Mouse (Mus musculus): Measurements from ENCODE around the gene Htt. TPM values are rescaled to one million over a fixed set of nuclear protein-coding genes. Genes with fewer than 3 reads are reported as not detected.

Gene Htt
- polyA plus RNA-seq, 1 experiment from 2014 or later: 24.6 TPM

DNA sequence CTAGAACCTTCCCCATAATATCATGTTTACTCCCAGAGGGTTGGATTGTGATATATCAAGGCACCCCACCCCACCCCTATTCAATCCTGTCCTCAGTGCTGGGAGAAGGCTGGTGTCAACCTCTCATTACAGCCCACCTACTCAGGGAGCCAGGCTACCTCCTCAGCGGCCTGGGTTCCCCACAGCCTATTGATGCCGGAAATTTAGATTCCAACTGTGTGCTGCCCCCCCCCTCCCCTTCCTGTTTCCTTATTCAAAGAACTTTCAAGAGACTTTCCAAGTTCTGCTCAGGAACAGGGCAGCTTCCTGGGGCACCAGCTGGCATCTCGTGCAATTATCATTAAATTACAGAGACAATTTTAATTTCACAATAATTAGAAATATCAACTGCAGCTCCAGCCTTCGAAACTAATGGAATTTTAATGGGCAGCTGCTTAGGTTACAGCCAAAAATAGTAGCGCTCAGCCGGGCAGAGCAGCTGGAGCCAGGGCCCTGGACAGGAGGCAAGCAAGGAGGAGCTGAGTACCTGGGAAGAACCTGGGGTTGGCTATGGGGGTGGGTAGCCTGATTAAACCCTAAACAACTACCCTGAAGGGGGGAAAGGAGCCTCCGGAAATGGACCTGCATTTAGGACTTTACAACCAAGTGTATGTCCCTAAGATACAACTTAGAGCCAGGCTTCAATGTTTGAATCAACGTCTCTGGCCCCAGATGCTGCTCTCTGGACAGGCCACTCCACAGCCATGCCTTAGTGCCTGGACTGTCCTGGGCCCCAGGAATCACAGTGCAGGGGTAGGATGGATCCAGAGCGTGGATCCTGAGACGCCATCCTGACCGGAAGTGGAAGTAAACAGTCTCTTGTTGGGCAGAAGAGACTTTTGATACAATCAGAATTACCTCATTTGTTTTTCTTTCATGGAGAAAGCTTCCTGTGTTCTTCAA is 170.2 kb downstream of the Htt start:
- ATAC-seq (ENCODE audit: low FRiP score) (no peak), DNase-seq (ENCODE audit: low spot score) (peak; percentile 32)
- Histone ChIP-seq H3K4me1 (replicated peaks; ENCODE audit: control insufficient read depth, insufficient read depth, low read length) (peaks cover 3% of the 10 kb centered on the region; the same call in 1 of the 2 replicates), H3K9me3 (ENCODE audit: control insufficient read depth, low read length) (no peaks in the 10 kb centered on the region), H3K9ac (ENCODE audit: low read depth, low read length) (no peak overlapping the region), H3K27me3 (ENCODE audit: control insufficient read depth, insufficient read depth, low read length) (no peaks in the 10 kb centered on the region), H3K4me2 (replicated peaks; ENCODE audit: low read depth, low read length) (no peak overlapping the region), H3K36me3 (ENCODE audit: control insufficient read depth, insufficient read depth, low read length) (no peaks in the 10 kb centered on the region), H3K4me3 (ENCODE audit: low read depth, low read length) (no peak overlapping the region), H3K27ac (ENCODE audit: low read depth, low read length) (peak overlapping the region; percentile 62)
- 56% methylated on average over 11 of the region's 11 CpGs for WGBS

DNA sequence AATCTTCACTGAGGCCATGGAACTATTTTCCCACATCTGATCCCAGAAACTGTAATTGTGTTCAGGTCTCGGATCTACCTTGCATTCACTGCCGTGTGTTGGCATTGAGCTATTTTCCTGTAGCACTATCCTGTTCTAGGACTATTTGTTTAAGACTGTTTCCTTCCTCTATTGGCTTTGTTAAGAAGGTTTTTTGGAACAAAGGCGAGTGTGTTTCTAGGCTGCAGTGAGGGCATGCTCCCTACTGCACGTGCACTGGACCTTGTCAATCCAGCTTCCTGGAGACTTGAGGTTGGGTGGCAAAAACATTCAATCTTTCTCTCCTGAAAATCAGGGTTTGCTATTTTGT is 170.9 kb downstream of the Htt start:
- ATAC-seq (ENCODE audit: low FRiP score) (no peak), DNase-seq (ENCODE audit: low spot score) (no peak)
- Histone ChIP-seq H3K27ac (ENCODE audit: low read depth, low read length) (peak overlapping the region; percentile 62), H3K36me3 (ENCODE audit: control insufficient read depth, insufficient read depth, low read length) (no peaks in the 10 kb centered on the region), H3K4me1 (replicated peaks; ENCODE audit: control insufficient read depth, insufficient read depth, low read length) (peaks cover 3% of the 10 kb centered on the region; the same call in 1 of the 2 replicates), H3K27me3 (ENCODE audit: control insufficient read depth, insufficient read depth, low read length) (no peaks in the 10 kb centered on the region), H3K4me2 (replicated peaks; ENCODE audit: low read depth, low read length) (no peak overlapping the region), H3K4me3 (ENCODE audit: low read depth, low read length) (no peak overlapping the region), H3K9me3 (ENCODE audit: control insufficient read depth, low read length) (no peaks in the 10 kb centered on the region), H3K9ac (ENCODE audit: low read depth, low read length) (no peak overlapping the region)
- WGBS: 21% methylated on average over 4 of the region's 4 CpGs

- Histone ChIP-seq H3K36me3 (ENCODE audit: control insufficient read depth, insufficient read depth, low read length) (no peaks in the 10 kb centered on the region), H3K4me3 (ENCODE audit: low read depth, low read length) (no peak overlapping the region), H3K9me3 (ENCODE audit: control insufficient read depth, low read length) (no peaks in the 10 kb centered on the region), H3K9ac (ENCODE audit: low read depth, low read length) (no peak overlapping the region), H3K4me2 (replicated peaks; ENCODE audit: low read depth, low read length) (no peak overlapping the region), H3K4me1 (replicated peaks; ENCODE audit: control insufficient read depth, insufficient read depth, low read length) (peaks cover 3% of the 10 kb centered on the region; the same call in 1 of the 2 replicates), H3K27me3 (ENCODE audit: control insufficient read depth, insufficient read depth, low read length) (no peaks in the 10 kb centered on the region), H3K27ac (ENCODE audit: low read depth, low read length) (no peak overlapping the region)
- no peak for DNase-seq (ENCODE audit: low spot score)
- no peak for ATAC-seq (ENCODE audit: low FRiP score)
- WGBS: 90% methylated on average over 1 of the region's 1 CpGs
Measured at GRCm38 (mm10) chr5:34933461-34933860, 171.9 kb downstream of the Htt start.

GRCm38 (mm10) chr5:34941710-34942470 is 180.3 kb downstream of the Htt start:
- Histone ChIP-seq H3K4me3 (ENCODE audit: low read depth, low read length) (no peak overlapping the region), H3K36me3 (ENCODE audit: control insufficient read depth, insufficient read depth, low read length) (no peaks in the 10 kb centered on the region), H3K9ac (ENCODE audit: low read depth, low read length) (no peak overlapping the region), H3K4me2 (replicated peaks; ENCODE audit: low read depth, low read length) (no peak overlapping the region), H3K9me3 (ENCODE audit: control insufficient read depth, low read length) (no peaks in the 10 kb centered on the region), H3K27ac (ENCODE audit: low read depth, low read length) (peak overlapping the region; percentile 78), H3K4me1 (replicated peaks; ENCODE audit: control insufficient read depth, insufficient read depth, low read length) (no peaks in the 10 kb centered on the region; the same call in 1 of the 2 replicates), H3K27me3 (ENCODE audit: control insufficient read depth, insufficient read depth, low read length) (no peaks in the 10 kb centered on the region)
- ATAC-seq (ENCODE audit: low FRiP score) (peak; percentile 93), DNase-seq (ENCODE audit: low spot score) (peak; percentile 71)
- WGBS: 23% methylated on average over 10 of the region's 10 CpGs

- H3K27me3 ChIP-seq (ENCODE audit: control insufficient read depth, insufficient read depth, low read length): no peaks in the 10 kb centered on the region
- no peak overlapping the region for H3K4me3 ChIP-seq (ENCODE audit: low read depth, low read length)
- no peaks in the 10 kb centered on the region for H3K9me3 ChIP-seq (ENCODE audit: control insufficient read depth, low read length)
- 74% methylated on average over 3 of the region's 3 CpGs for WGBS
- no peak overlapping the region for H3K27ac ChIP-seq (ENCODE audit: low read depth, low read length)
- no peak overlapping the region for H3K4me2 ChIP-seq (replicated peaks; ENCODE audit: low read depth, low read length)
- H3K4me1 ChIP-seq (replicated peaks; ENCODE audit: control insufficient read depth, insufficient read depth, low read length): no peaks in the 10 kb centered on the region; the same call in 1 of the 2 replicates
- ATAC-seq (ENCODE audit: low FRiP score) (no peak), DNase-seq (ENCODE audit: low spot score) (no peak)
- H3K36me3 ChIP-seq (ENCODE audit: control insufficient read depth, insufficient read depth, low read length): no peaks in the 10 kb centered on the region
- no peak overlapping the region for H3K9ac ChIP-seq (ENCODE audit: low read depth, low read length)
Measured at GRCm38 (mm10) chr5:34943428-34943827, 181.9 kb downstream of the Htt start.

GRCm38 (mm10) chr5:34948861-34949760 is 187.6 kb downstream of the Htt start, which contains the start of gene Rgs12:
Gene Rgs12, plus strand, starts transcription at chr5:34949445.
- H3K9me3 ChIP-seq (ENCODE audit: control insufficient read depth, low read length): no peaks in the 10 kb centered on the region; the same call in 1 of the 2 replicates
- H3K27me3 ChIP-seq (ENCODE audit: control insufficient read depth, insufficient read depth, low read length): no peaks in the 10 kb centered on the region
- H3K4me1 ChIP-seq (replicated peaks; ENCODE audit: control insufficient read depth, insufficient read depth, low read length): peaks cover 6% of the 10 kb centered on the region
- H3K27ac ChIP-seq (ENCODE audit: low read depth, low read length): peak within 1 kb of the TSS; percentile 99
- ATAC-seq (ENCODE audit: low FRiP score) (peak; percentile 93), DNase-seq (ENCODE audit: low spot score) (peak; percentile 92)
- peaks cover 2% of the 10 kb centered on the region; the same call in 1 of the 2 replicates for H3K36me3 ChIP-seq (ENCODE audit: control insufficient read depth, insufficient read depth, low read length)
- under 1% methylated on average over 57 of the region's 84 CpGs for WGBS
- peak within 1 kb of the TSS; percentile 89 for H3K4me3 ChIP-seq (ENCODE audit: low read depth, low read length)
- H3K4me2 ChIP-seq (replicated peaks; ENCODE audit: low read depth, low read length): peak within 1 kb of the TSS; percentile 69
- H3K9ac ChIP-seq (ENCODE audit: low read depth, low read length): peak within 1 kb of the TSS; percentile 95

GRCm38 (mm10) chr5:34949769-34950211 is 188.2 kb downstream of the Htt start:
- H3K4me1 ChIP-seq (replicated peaks; ENCODE audit: control insufficient read depth, insufficient read depth, low read length): peaks cover 7% of the 10 kb centered on the region
- H3K9me3 ChIP-seq (ENCODE audit: control insufficient read depth, low read length): no peaks in the 10 kb centered on the region; the same call in 1 of the 2 replicates
- peak; percentile 67 for ATAC-seq (ENCODE audit: low FRiP score)
- WGBS: 2% methylated on average over 12 of the region's 12 CpGs
- no peak for DNase-seq (ENCODE audit: low spot score)
- peak overlapping the region; percentile 95 for H3K9ac ChIP-seq (ENCODE audit: low read depth, low read length)
- peak overlapping the region; percentile 69 for H3K4me2 ChIP-seq (replicated peaks; ENCODE audit: low read depth, low read length)
- H3K36me3 ChIP-seq (ENCODE audit: control insufficient read depth, insufficient read depth, low read length): peaks cover 2% of the 10 kb centered on the region; the same call in 1 of the 2 replicates
- H3K27ac ChIP-seq (ENCODE audit: low read depth, low read length): peak overlapping the region; percentile 99
- no peaks in the 10 kb centered on the region for H3K27me3 ChIP-seq (ENCODE audit: control insufficient read depth, insufficient read depth, low read length)
- H3K4me3 ChIP-seq (ENCODE audit: low read depth, low read length): peak overlapping the region; percentile 89

Measured in hindbrain, embryonic 11.5 days (tissue).